Mouse (Mus musculus) pancreas, adult 10 weeks (tissue): ENCODE results near the gene Vmn1r157. TPM values are rescaled to one million over a fixed set of nuclear protein-coding genes. Genes with fewer than 3 reads are reported as not detected.

Experiments
- polyA plus RNA-seq: library from polyadenylated mRNA; stranded (reverse); fragments of 350-450 nt; fragmentation: Illumina TruSeq; extraction: RNeasy Lipid Tissue Mini Kit (QIAGEN cat#74804); gene quantifications from one replicate; pipeline ENCODE4 v1.2.3, GENCODE M21; 2015; ENCODE audit warnings: low read depth, low replicate concordance; ENCODE audit not compliant: insufficient read depth

Vmn1r157 gene
- not detected for polyA plus RNA-seq

GRCm38 (mm10) chr7:22761397-22761796 lies at the start of gene Vmn1r157:
TSS of gene Vmn1r157 (plus strand) at chr7:22761697.

GRCm38 (mm10) chr7:22719610-22720009 lies 41.9 kb upstream of the Vmn1r157 start, which contains the start of gene Gm4567:
TSS of gene Gm4567 (minus strand) at chr7:22719710.

DNA sequence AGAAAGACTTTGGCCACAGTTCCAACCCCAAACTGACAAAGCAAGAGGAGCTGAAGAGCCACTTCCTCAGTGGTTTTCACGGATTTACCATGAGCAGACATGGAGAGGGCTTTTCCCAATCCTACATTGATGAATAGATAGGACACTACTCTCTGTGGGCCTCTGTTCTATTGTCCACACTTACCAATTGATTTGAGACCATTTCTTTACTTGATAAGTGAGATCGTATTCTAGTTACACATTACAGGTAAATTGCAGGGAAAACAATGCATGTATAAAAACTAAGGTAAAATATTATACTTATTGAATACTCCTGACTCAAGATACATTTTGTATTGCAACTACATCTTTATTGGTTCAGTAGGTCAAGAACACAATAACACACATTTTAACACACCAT lies 29.2 kb downstream of the Vmn1r157 start, which contains the start of gene Vmn1r158:
Gene Vmn1r158 (minus strand): TSS at position 101 of the 400 bp plus-strand sequence.

Other genes with a start within 250 kb of the Vmn1r157 start
- gene Vmn1r152, start 238.7 kb upstream of the Vmn1r157 start, polyA plus RNA-seq = not detected
- gene Gm8677, start 226.8 kb upstream of the Vmn1r157 start, polyA plus RNA-seq = not detected
- not detected for gene Gm4201, start 196.4 kb upstream of the Vmn1r157 start, polyA plus RNA-seq
- gene Gm4565, start 173.6 kb upstream of the Vmn1r157 start, polyA plus RNA-seq = not detected
- gene Vmn1r155, start 103.7 kb upstream of the Vmn1r157 start, polyA plus RNA-seq = not detected
- not detected for gene Gm8693, start 69.4 kb upstream of the Vmn1r157 start, polyA plus RNA-seq
- not detected for gene Gm4567, start 42.0 kb upstream of the Vmn1r157 start, polyA plus RNA-seq
- not detected for gene Vmn1r158, start 29.1 kb downstream of the Vmn1r157 start, polyA plus RNA-seq
- not detected for gene Vmn1r159, start 81.9 kb downstream of the Vmn1r157 start, polyA plus RNA-seq
- gene Vmn1r160, start 109.5 kb downstream of the Vmn1r157 start, polyA plus RNA-seq = not detected
- not detected for gene Gm4214, start 223.0 kb downstream of the Vmn1r157 start, polyA plus RNA-seq